Mouse (Mus musculus) thymus, postnatal 25 days (tissue): ENCODE results near the gene Skint6.
"Not testable (repeated sequence)": the region's sequence is repeated elsewhere in the genome, so short reads cannot be mapped to it uniquely, and the experiment has no call there.

ENCODE experiments used
- DNase-seq: peaks from one replicate; pipeline ENCODE4 v3.0.0; 2022

The Skint6 gene

GRCm38 (mm10) chr4:113286873-113287272, at the start of gene Skint6:
Gene Skint6 (minus strand): TSS chr4:113286973.
- DNase-seq: no peak

DNA sequence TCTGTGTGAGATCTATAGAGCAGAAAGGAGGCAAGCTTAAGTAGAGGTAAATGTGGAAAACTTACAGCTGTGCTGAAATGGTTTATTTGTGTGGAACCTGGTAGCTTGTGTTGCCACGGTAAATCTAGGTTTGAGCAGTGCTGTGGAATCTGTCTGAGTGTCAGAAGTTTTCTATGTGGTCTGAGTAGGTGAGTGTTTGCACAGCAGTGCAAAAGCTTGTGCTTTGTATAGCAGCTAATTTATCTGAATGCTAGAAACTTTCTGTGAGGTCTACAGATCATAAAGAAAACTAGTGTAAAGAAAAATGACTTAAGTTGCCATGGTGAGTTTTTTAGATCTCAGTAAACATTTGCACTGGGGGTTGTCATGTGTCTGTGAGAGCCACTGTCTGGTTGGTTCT, 34.1 kb upstream of the Skint6 start:
- DNase-seq: no peak

GRCm38 (mm10) chr4:113301773-113302473, 15.2 kb upstream of the Skint6 start:
- no peak for DNase-seq

- no peak for DNase-seq
These were observed 23.3 kb downstream of the Skint6 start for GRCm38 (mm10) chr4:113263363-113264060.

DNA sequence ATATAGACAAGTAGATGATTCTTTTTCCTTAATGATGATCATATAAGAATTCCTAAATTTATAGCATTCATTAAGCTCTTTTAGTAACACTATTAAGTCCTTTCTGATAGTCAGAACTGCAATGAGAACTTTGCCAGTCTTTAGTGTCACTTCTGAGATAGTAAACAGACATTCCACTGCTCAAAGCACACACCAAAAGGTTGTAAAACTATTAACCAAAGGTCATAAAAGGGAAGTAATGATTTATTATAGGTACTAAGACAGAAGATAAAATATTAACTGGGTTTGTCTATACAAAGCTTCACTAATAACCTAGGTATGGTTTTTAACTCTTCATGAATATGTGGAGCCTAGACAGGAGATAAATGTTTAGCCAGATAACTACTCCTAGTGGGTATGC, 41.0 kb downstream of the Skint6 start:
- no peak for DNase-seq

- no peak for DNase-seq
These were observed 219.2 kb downstream of the Skint6 start for GRCm38 (mm10) chr4:113067621-113068020.

DNA sequence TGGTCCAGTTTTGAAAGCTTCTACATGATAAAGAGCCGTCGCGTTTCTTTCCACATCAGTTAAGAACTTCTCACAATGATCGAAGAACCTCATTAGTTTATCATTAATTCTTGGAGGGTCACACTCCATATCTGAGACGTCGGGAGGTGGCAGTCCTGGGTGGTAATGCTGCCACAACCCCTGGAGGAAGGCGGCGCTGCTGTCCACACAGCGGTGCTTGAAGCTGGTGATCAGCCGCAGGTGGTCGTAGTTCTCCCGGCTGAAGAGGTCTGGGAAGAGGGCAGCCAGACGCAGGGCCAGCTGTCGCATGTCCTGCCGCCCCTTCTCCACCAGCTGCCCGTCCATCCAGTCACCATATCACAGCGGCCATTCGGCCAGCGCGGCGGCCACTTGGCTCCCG, 307.6 kb downstream of the Skint6 start:
- DNase-seq: not testable (repeated sequence)

DNA sequence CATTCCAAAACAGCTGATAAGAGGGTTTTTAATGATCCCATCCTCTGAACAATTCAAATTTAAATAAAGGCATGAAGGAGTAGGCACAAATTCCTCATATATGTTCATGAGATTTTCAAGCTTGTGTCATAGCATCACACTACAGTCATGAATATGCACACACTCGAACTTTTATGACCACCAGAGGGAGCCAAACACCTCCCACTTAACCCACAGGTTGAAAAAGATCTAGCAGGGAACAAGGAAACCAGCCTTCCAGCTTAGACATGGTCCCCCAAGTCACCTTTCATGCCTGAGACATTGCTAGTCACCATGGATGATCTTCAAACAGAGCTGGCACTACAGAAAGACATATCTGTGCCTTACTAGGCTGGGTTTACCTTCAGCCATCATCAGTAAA, 496.1 kb downstream of the Skint6 start:
- DNase-seq: no peak

DNA sequence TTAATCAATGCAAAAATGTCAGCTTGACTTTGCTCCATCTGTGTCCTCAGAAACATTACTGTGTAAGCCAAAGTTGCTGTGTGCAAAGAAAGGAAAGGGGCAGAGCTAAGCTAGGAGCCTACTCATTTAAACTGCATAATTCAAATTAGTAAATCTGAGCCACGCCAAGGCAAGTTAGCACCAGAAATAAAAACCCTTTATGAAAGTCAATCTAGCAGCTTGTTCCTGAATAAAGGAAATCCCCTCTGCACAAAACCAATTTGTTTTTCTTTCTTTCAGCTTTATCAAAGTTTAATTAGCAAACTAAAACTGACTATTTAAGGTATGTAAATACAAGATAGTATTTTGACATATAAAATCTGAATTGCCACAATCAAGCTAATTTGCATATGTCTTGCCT, 512.0 kb downstream of the Skint6 start, which contains the start of gene Skint10:
TSS of gene Skint10 (minus strand) at position 101 of the 400 bp plus-strand sequence.
- no peak for DNase-seq
